ENCODE assay signal across 22 mouse cellular contexts in genomic region chr11:78036791-78037190, GRCm38 (mm10). TPM values are rescaled to one million over a fixed set of nuclear protein-coding genes. Genes with fewer than 3 reads are reported as not detected.
A peak's percentile ranks its signal among the peaks of the same experiment; 100 is the strongest.
DNase-seq lines count a peak whose midpoint lies in the region; ATAC-seq and TF ChIP-seq lines count a peak whose summit lies in the region.
"Had no signal": no experiment of that assay in that cellular context is flagged by ENCODE, and none has a peak within 500 bp of the region (broad histone marks: within the 10 kb centered on the region; RNA-seq: fewer than 3 reads in every experiment).

No protein-coding gene starts in this region.

- H3K27me3 ChIP-seq in cerebellum, adult 2 months (ENCODE audit: control insufficient read depth, insufficient read depth, low read length) = no peaks in the 10 kb centered on the region
- H3K27me3 ChIP-seq in hindbrain, embryonic 10.5 days (ENCODE audit: insufficient read depth, poor library complexity, severe bottlenecking) = no peaks in the 10 kb centered on the region; the same call in 1 of the 2 replicates
- no peaks in the 10 kb centered on the region for H3K27me3 ChIP-seq in hindbrain, embryonic 12.5 days
- no peaks in the 10 kb centered on the region for H3K27me3 ChIP-seq in midbrain, embryonic 13.5 days
- H3K27me3 ChIP-seq in midbrain, embryonic 10.5 days (ENCODE audit: low read depth, poor library complexity, severe bottlenecking) = peaks cover 7% of the 10 kb centered on the region; the same call in 1 of the 2 replicates
- H3K27me3 ChIP-seq: heart, embryonic 13.5 days; kidney, embryonic 15.5 days had no signal

- peak; percentile 41 for DNase-seq in cerebellum, adult 11-12 months
- no peak for DNase-seq in cerebellum, adult 2 months
- DNase-seq in hindbrain, embryonic 10.5 days (ENCODE audit: low spot score) = no peak
- DNase-seq in midbrain, embryonic 10.5 days (ENCODE audit: low spot score) = no peak
- DNase-seq in gastrocnemius, postnatal 14 days = no peak
- DNase-seq in left cerebral cortex, adult 8-10 months (ENCODE audit: low spot score in 2 of 2) = no peak
- DNase-seq: adrenal gland, adult 8-10 months; cerebellum, adult 8-10 months; gastrocnemius, postnatal 10 days; heart, adult 18-20 months; heart, postnatal 36 days; kidney, postnatal 4 days; lung, postnatal 4 days; thymus, adult 2 months had no signal

- WGBS in cerebellum, adult 2 months = 72% methylated on average over 10 of the region's 10 CpGs
- 84% methylated on average over 10 of the region's 10 CpGs for WGBS in hindbrain, embryonic 10.5 days
- 80% methylated on average over 10 of the region's 10 CpGs for WGBS in hindbrain, embryonic 12.5 days
- WGBS in midbrain, embryonic 13.5 days = 81% methylated on average over 10 of the region's 10 CpGs
- 82% methylated on average over 10 of the region's 10 CpGs for WGBS in midbrain, embryonic 10.5 days

- H3K4me2 ChIP-seq in hindbrain, embryonic 12.5 days (replicated peaks) = no peak overlapping the region
- H3K4me2 ChIP-seq in midbrain, embryonic 13.5 days (replicated peaks) = no peak overlapping the region

- TF ChIP-seq POLR2A in cerebellum, adult 2 months (IDR thresholded peaks at IDR 0.05; ENCODE audit: borderline replicate concordance, insufficient read depth, low read length) = no peak

- no peak overlapping the region for H3K4me3 ChIP-seq in cerebellum, adult 2 months (replicated peaks; ENCODE audit: insufficient read depth, low read depth, low read length)
- H3K4me3 ChIP-seq in hindbrain, embryonic 10.5 days = 0 out of 2 replicates have a peak overlapping the region, but pooled peaks have one; percentile 9
- H3K4me3 ChIP-seq in hindbrain, embryonic 12.5 days = no peak overlapping the region
- H3K4me3 ChIP-seq in midbrain, embryonic 13.5 days (replicated peaks) = no peak overlapping the region
- H3K4me3 ChIP-seq in midbrain, embryonic 10.5 days = no peak overlapping the region

- H3K9me3 ChIP-seq in hindbrain, embryonic 10.5 days = no peaks in the 10 kb centered on the region
- no peaks in the 10 kb centered on the region for H3K9me3 ChIP-seq in hindbrain, embryonic 12.5 days (replicated peaks)
- H3K9me3 ChIP-seq in midbrain, embryonic 13.5 days = no peaks in the 10 kb centered on the region
- no peaks in the 10 kb centered on the region for H3K9me3 ChIP-seq in midbrain, embryonic 10.5 days (replicated peaks)
- H3K9me3 ChIP-seq: heart, embryonic 13.5 days; kidney, embryonic 15.5 days had no signal

- TF ChIP-seq CTCF in cerebellum, adult 2 months (IDR thresholded peaks at IDR 0.05; ENCODE audit: borderline replicate concordance, insufficient read depth, low read depth, low read length) = no peak

- no peak overlapping the region for H3K27ac ChIP-seq in cerebellum, adult 2 months (ENCODE audit: insufficient read depth, low read length)
- no peak overlapping the region for H3K27ac ChIP-seq in hindbrain, embryonic 10.5 days
- no peak overlapping the region for H3K27ac ChIP-seq in hindbrain, embryonic 12.5 days
- no peak overlapping the region for H3K27ac ChIP-seq in midbrain, embryonic 13.5 days
- H3K27ac ChIP-seq in midbrain, embryonic 10.5 days (replicated peaks) = no peak overlapping the region
- H3K27ac ChIP-seq: stomach, postnatal 0 days had no signal

- peaks cover 42% of the 10 kb centered on the region for H3K36me3 ChIP-seq in hindbrain, embryonic 10.5 days
- peaks cover 10% of the 10 kb centered on the region; the same call in 1 of the 2 replicates for H3K36me3 ChIP-seq in hindbrain, embryonic 12.5 days
- peaks cover 19% of the 10 kb centered on the region for H3K36me3 ChIP-seq in midbrain, embryonic 13.5 days
- peaks cover 43% of the 10 kb centered on the region for H3K36me3 ChIP-seq in midbrain, embryonic 10.5 days

- peaks cover 2% of the 10 kb centered on the region for H3K4me1 ChIP-seq in cerebellum, adult 2 months (ENCODE audit: control insufficient read depth, insufficient read depth, low read length)
- peaks cover 46% of the 10 kb centered on the region for H3K4me1 ChIP-seq in hindbrain, embryonic 10.5 days (replicated peaks)
- peaks cover 30% of the 10 kb centered on the region for H3K4me1 ChIP-seq in hindbrain, embryonic 12.5 days
- peaks cover 51% of the 10 kb centered on the region for H3K4me1 ChIP-seq in midbrain, embryonic 13.5 days (replicated peaks)
- peaks cover 55% of the 10 kb centered on the region for H3K4me1 ChIP-seq in midbrain, embryonic 10.5 days

- ATAC-seq in hindbrain, embryonic 12.5 days (ENCODE audit: low FRiP score) = no peak
- ATAC-seq in midbrain, embryonic 13.5 days = no peak
- ATAC-seq: activated CD4-positive, CD25-positive, alpha-beta regulatory T cell, adult 4 months; hindbrain, postnatal 0 days; intestine, postnatal 0 days had no signal

- H3K9ac ChIP-seq in hindbrain, embryonic 12.5 days = no peak overlapping the region
- H3K9ac ChIP-seq in midbrain, embryonic 13.5 days (replicated peaks) = 0 out of 2 replicates have a peak overlapping the region, but pooled peaks have one; percentile 40

- intact Hi-C loops in gastrocnemius, postnatal 14 days (cut with DNase I; ENCODE audit: low total_unique reads) = no loop called here

RNA-seq across cellular contexts. Expression of gene Flot2, which starts 0.9 kb away (rescaled TPM):
- polyA plus RNA-seq in cerebellum, adult 2 months (2012; rRNA removed) = 134 and 135 TPM in 2 replicates
- polyA plus RNA-seq in hindbrain, embryonic 10.5 days (2016; fragmentation: Nextera tagmentation; extraction: Ambion mirVana) = 73.0 and 76.3 TPM in 2 replicates
- polyA plus RNA-seq in hindbrain, embryonic 12.5 days (2016; fragmentation: Nextera tagmentation; extraction: Ambion mirVana) = 65.2 and 73.2 TPM in 2 replicates
- polyA plus RNA-seq in midbrain, embryonic 13.5 days (2015; fragmentation: Nextera tagmentation; extraction: Ambion mirVana) = 66.9 and 68.4 TPM in 2 replicates
- 75.7 and 76.4 TPM in 2 replicates for polyA plus RNA-seq in midbrain, embryonic 10.5 days (2016; fragmentation: Nextera tagmentation; extraction: Ambion mirVana)
- total RNA-seq in gastrocnemius, postnatal 14 days (2021) = 10 to 100 TPM; 60.7 to 64.3 TPM
- total RNA-seq in left cerebral cortex, adult 8-10 months (2022) = 10 to 100 TPM; 84.8 to 90.2 (median 86.9) TPM

RNA-seq across cellular contexts. Expression of gene Dhrs13, which starts 4.7 kb away (rescaled TPM):
- polyA plus RNA-seq in cerebellum, adult 2 months (2012; rRNA removed) = 18.8 and 19.5 TPM in 2 replicates
- polyA plus RNA-seq in hindbrain, embryonic 10.5 days (2016; fragmentation: Nextera tagmentation; extraction: Ambion mirVana) = 16.6 and 17.0 TPM in 2 replicates
- polyA plus RNA-seq in hindbrain, embryonic 12.5 days (2016; fragmentation: Nextera tagmentation; extraction: Ambion mirVana) = 24.2 and 24.8 TPM in 2 replicates
- polyA plus RNA-seq in midbrain, embryonic 13.5 days (2015; fragmentation: Nextera tagmentation; extraction: Ambion mirVana) = 31.6 and 32.4 TPM in 2 replicates
- 16.7 and 17.7 TPM in 2 replicates for polyA plus RNA-seq in midbrain, embryonic 10.5 days (2016; fragmentation: Nextera tagmentation; extraction: Ambion mirVana)
- 1 to 10 TPM; 1.6 to 1.7 TPM for total RNA-seq in gastrocnemius, postnatal 14 days (2021)
- total RNA-seq in left cerebral cortex, adult 8-10 months (2022) = 1 to 10 TPM; 7.1 to 8.9 (median 8.2) TPM

RNA-seq across cellular contexts. Expression of gene Eral1, which starts 43.4 kb away (rescaled TPM):
- polyA plus RNA-seq in cerebellum, adult 2 months (2012; rRNA removed) = 34.0 and 35.8 TPM in 2 replicates
- polyA plus RNA-seq in hindbrain, embryonic 10.5 days (2016; fragmentation: Nextera tagmentation; extraction: Ambion mirVana) = 40.6 and 41.4 TPM in 2 replicates
- polyA plus RNA-seq in hindbrain, embryonic 12.5 days (2016; fragmentation: Nextera tagmentation; extraction: Ambion mirVana) = 31.5 and 31.8 TPM in 2 replicates
- 32.7 and 33.8 TPM in 2 replicates for polyA plus RNA-seq in midbrain, embryonic 13.5 days (2015; fragmentation: Nextera tagmentation; extraction: Ambion mirVana)
- 39.3 and 39.7 TPM in 2 replicates for polyA plus RNA-seq in midbrain, embryonic 10.5 days (2016; fragmentation: Nextera tagmentation; extraction: Ambion mirVana)
- 10 to 100 TPM; 18.9 to 22.2 TPM for total RNA-seq in gastrocnemius, postnatal 14 days (2021)
- total RNA-seq in left cerebral cortex, adult 8-10 months (2022) = 10 to 100 TPM; 17.3 to 20.1 (median 17.7) TPM

RNA-seq across cellular contexts. Expression of gene Phf12, which starts 54.2 kb away (rescaled TPM):
- polyA plus RNA-seq in cerebellum, adult 2 months (2012; rRNA removed) = 50.1 and 51.9 TPM in 2 replicates
- 14.5 and 19.7 TPM in 2 replicates for polyA plus RNA-seq in hindbrain, embryonic 10.5 days (2016; fragmentation: Nextera tagmentation; extraction: Ambion mirVana)
- polyA plus RNA-seq in hindbrain, embryonic 12.5 days (2016; fragmentation: Nextera tagmentation; extraction: Ambion mirVana) = 30.6 and 30.7 TPM in 2 replicates
- polyA plus RNA-seq in midbrain, embryonic 13.5 days (2015; fragmentation: Nextera tagmentation; extraction: Ambion mirVana) = 22.7 and 22.8 TPM in 2 replicates
- polyA plus RNA-seq in midbrain, embryonic 10.5 days (2016; fragmentation: Nextera tagmentation; extraction: Ambion mirVana) = 15.8 and 19.0 TPM in 2 replicates
- total RNA-seq in gastrocnemius, postnatal 14 days (2021) = 10 to 100 TPM; 18.3 to 19.1 TPM
- 10 to 100 TPM; 51.9 to 59.2 (median 56.2) TPM for total RNA-seq in left cerebral cortex, adult 8-10 months (2022)

RNA-seq across cellular contexts. Expression of gene Fam222b, which starts 57.7 kb away (rescaled TPM):
- polyA plus RNA-seq in cerebellum, adult 2 months (2012; rRNA removed) = 23.0 and 23.5 TPM in 2 replicates
- 29.2 and 33.8 TPM in 2 replicates for polyA plus RNA-seq in hindbrain, embryonic 10.5 days (2016; fragmentation: Nextera tagmentation; extraction: Ambion mirVana)
- 24.3 and 28.0 TPM in 2 replicates for polyA plus RNA-seq in hindbrain, embryonic 12.5 days (2016; fragmentation: Nextera tagmentation; extraction: Ambion mirVana)
- 29.3 and 30.7 TPM in 2 replicates for polyA plus RNA-seq in midbrain, embryonic 13.5 days (2015; fragmentation: Nextera tagmentation; extraction: Ambion mirVana)
- polyA plus RNA-seq in midbrain, embryonic 10.5 days (2016; fragmentation: Nextera tagmentation; extraction: Ambion mirVana) = 27.6 and 32.8 TPM in 2 replicates
- total RNA-seq in gastrocnemius, postnatal 14 days (2021) = 1 to 10 TPM; 6.5 to 7.4 TPM
- total RNA-seq in left cerebral cortex, adult 8-10 months (2022) = 10 to 100 TPM; 24.6 to 27.7 (median 26.9) TPM
